Mouse (Mus musculus): ENCODE measurements around the gene St5.

The St5 gene

DNA sequence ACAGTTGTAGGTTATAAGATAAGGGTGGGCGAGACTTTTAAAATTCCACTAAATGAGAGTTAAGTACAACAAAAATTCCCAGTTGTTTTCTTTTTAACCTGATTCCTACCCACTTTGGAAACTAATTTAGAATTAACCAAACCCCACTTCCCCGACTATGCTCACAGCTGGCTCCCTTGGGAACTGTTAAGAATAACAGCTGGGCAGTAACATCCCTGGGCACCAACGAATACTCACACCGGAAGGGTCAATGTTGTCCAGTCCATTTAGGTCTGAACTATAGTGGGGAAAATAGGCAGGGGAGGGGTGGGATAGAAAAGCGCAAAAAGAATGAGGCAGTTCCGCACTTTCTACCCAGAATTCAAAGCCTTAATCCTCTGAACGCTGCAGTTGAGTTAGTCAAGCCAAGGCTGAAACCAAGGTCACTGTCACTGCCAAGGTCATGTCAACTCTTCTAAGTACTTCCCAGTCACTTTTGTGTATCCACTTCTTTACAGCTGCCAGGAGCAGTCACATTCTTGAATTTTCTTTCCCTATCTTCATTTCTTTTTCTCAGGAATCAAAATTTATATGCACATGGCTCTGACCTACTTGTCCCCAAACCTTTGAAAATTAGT lies 96.3 kb downstream of the St5 start:
- DNase-seq = no peak

DNA sequence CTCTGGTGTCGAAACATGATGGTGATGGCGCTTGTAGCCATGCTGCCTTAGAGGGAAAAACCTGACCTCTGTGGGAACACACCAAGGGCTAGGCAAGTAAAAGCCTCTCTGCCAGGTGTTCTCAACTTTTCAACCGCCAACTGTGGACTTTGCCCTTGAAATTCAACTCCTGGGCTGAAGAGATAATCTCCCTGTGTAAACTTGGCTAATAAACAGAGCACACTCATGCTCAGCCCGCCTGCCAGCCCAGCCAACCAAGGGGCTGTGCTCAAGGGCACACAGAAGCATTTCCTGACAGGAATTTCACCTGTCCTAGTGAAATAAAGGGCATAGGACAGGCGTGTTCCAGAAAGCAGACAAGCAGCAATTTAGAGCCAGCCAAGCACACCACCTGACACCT lies 100.8 kb downstream of the St5 start:
- no peak for DNase-seq

DNA sequence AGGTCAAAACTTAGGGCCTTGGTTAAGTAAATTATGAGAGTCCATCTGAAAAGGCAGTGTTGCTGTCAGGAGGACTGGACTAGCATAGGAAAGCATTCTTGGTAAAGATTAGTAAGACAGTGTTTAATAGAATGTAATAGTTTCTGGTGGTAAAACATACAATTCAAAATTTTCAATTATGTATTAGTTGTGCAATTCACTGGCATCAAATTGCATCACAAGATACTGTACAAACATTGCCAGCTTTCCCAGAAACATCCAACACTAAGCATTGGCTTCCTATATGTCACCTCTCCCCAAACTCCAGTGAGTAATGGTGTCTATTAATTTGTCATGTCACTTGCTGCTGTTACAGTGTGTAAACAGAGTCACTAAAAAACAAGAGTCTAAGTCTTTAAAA lies 101.4 kb downstream of the St5 start:
- no peak for DNase-seq

DNA sequence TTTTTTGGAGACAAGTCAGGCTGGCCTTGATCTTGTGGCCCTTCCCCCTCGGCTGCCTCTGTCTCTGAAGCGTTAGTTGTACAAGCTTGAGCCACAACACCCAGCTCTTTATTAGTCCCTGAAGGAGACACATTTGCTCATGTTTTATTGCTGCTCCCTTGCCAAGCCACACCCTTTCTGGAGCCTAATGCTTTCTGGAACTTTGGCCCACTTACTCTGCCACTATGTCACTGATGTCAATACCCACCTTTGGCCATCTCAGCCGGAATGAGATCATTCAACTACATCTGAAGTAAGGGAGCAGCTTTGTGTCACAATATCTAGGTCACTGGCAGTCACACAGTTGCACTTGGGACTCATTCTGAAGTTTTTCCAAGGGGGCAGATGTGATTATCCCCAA lies 102.7 kb downstream of the St5 start:
- no peak for DNase-seq

DNA sequence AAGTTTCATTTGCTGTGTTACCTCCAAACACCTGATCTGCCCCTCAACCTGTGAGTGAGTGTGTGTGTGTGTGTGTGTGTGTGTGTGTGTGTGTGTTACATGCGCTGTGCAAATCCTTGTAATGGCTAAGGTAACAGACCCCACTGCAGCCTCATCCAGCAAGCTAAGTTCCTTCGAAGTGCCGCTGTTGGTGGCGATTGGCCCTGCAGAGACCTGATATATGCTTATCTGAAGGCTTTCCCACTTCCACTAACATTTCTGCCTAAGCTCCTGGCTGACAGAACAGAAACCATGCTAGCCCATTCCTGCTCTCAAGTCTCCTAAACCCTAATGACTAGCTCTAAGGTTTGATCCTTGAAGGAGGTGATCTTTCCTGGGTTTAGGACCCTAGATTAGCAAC lies 103.4 kb downstream of the St5 start:
- no peak for DNase-seq

DNA sequence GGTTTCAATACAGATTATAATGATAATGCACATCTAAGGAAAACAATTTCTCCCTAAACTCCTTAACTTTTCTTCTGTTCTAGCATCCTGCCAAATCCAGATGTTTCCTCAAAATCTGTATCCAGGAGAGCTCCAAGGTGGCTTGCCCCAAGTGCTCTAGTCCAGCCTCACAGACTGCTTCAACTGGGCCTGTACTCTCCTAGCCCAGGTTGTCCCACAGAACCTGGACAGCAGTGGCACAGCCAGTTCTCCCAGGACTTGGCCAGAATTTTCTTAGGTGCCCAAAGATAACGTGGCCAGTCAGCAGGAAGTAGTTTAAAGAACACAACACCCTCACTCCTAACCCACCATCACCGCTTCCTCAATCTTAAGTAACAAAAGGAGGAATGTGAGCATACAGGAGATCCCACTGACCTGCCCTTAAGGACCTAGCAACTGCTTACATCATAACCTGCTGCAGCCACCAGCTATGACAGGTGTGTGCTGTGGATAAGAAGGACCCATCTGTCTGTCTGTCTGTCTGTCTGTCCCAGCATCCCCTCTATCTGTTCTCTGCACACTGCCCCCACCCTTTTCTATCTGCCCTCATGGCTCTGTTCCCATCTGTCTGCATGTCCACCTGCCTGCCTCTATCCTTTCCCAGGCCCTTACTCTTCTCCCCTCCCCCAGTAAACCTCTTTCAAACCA lies 108.4 kb downstream of the St5 start:
- no peak for DNase-seq

DNA sequence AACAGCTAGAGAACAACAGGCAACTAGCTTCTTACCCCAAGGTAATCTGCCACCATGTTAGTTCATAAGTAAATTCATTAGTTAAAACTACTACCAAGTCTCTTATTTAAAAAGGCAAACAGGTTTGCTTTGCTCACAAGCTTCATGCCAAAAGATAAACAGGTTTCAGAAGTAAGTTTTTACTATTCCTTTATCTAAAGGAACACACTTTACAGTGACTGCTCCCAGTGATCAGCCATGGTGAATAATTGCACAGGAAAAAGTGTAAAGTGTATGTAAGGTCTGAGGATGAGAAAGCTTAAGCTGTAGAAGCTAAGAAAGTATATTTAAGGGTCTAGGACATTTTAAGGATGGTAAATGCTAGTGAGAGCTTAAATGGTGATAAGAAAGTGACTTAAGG lies 109.4 kb downstream of the St5 start:
- DNase-seq = no peak

DNA sequence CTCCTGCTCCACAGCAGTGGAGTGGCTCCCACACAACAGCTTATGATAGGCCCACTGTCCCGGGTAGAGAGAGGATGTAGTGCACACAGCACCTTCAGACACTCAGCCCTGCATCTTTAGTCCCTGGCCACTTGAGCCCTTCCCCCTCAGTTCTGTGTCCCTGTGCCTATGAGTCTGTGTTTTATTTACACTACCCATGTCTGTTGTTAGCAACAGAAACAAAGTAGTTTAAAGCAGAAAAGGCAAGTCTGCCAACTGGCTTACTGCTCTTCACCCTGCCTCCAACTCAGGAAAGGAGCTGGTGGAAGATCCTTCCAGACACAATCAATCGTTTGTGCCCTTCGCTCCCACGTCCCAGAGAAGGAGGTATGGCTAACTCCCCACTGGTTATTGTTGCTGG lies 111.2 kb downstream of the St5 start:
- no peak for DNase-seq

DNA sequence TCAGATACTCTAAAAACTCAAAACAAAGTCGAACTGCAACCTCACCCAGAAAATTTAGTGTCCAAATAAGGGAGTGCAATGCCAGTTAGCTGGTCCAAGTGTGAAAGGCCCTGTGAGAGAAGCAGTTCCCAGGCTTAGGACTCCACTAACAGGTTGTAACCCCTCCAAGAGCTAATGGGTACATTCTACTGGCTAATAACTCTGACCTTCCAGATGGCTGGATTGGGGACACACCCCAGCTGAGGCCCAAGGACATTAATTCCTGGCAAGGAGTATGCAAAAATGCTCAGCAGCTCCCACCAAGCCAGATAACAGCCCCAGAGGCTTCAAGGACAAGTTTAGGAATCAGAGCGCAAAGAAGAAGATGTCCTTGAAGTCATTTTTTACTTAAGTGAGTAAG lies 112.8 kb downstream of the St5 start:
- DNase-seq = no peak

DNA sequence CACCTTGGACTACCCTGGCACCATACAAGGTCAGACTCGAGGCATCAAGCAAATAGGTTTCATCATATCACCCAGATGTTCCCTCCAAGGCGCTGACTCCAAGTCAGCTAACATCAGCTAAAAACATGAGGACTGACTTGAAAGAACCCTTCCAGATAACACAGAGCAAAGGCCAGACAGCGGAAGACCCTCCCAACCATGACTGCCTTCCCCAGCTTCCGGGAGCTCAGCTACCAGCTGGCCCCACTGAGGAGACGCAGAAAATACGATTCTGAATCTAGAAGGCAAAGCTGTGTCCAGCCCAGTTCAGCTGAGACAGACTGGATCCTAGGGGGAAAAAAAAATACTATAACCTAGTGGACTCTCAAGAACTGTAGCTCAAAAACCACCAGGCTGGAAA lies 114.4 kb downstream of the St5 start:
- DNase-seq = no peak

DNA sequence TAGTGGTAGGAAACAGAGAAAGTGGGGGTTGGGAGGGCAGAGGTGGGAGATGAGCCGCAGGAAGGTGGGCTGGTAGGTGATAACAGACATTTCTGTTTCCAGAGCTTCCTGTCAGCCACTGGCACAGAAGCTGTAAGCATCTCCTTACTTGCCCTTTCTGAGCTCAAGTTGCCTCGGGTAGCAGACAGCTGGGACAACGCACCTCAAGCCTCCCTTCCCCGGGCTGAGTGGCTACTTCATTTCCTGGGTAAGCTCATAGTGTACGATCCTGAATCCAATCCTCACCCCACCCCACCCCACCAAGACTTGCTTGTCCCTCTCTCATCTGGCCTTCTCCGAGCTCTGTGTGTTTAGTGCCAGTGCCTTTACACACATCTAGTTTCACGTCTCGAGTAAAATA lies 115.3 kb downstream of the St5 start:
- DNase-seq = no peak

DNA sequence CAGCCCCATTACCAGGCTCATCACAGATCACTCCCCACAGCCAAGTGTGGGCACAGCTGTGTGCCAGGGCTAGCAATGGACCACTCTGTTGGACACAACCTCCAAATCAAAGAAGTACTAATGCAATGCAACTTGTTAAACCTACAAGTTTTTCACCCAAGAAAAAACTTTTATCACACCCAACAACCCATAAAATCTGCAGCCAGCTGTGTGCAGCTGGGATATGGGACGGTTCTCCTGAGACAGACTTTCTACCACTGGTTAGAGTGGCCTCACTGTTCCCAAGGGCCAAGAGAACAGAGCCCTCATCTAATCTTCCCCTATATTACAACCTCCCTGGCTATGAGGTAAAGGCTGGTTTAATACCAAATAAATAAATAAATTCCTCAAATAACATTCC lies 118.9 kb downstream of the St5 start:
- DNase-seq = no peak

DNA sequence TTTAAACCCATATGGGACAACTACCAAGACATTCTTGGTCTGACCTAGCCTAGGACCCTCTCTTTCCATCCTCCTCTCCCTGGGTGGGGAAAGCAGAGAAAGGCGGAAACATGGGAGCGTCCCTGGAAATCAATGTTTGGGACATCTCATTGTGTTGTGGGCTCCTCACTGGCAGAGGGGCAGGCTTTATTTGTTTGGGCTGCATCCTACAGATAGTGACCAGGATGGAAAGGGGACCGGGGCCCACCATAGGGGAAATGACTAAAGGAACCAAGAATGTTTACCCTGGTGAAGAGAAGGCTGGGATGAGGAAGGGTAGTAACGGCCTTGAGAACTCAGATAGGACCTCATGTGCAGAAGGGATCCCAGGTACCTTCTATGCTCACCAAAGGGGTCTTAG lies 122.9 kb downstream of the St5 start:
- no peak for DNase-seq

DNA sequence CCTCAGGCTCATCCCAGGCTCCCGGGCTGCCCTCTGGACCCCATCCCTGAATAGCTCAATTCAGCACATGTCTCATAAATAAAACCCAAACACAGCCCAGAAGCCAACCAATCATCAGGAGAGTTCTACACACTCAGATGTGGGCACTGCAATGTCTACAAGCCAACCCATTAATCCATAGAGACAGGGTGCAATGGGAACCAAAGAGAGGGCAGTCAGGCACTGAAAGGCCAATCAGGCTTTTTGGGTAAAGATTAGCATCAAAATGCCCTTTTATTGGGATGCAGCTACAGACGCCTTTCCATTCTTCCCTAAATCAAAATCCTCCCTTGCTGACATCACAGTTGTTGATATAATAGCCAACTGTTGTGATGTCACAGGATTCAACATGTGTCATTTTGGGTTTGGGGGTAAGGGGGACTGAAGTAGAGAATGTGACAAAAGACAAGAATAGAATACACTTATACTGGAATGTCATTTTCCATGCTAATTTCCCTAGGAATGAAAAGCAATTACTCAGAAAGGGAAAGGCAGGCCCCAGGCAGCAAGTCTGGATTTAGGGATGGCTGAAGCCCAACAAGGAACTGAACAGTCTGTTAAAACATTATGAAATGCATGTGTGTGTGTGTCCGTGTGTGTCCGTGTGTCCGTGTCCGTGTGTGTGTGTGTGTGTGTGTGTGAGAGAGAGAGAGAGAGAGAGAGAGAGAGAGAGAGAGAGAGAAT lies 123.7 kb downstream of the St5 start:
- no peak for DNase-seq

DNA sequence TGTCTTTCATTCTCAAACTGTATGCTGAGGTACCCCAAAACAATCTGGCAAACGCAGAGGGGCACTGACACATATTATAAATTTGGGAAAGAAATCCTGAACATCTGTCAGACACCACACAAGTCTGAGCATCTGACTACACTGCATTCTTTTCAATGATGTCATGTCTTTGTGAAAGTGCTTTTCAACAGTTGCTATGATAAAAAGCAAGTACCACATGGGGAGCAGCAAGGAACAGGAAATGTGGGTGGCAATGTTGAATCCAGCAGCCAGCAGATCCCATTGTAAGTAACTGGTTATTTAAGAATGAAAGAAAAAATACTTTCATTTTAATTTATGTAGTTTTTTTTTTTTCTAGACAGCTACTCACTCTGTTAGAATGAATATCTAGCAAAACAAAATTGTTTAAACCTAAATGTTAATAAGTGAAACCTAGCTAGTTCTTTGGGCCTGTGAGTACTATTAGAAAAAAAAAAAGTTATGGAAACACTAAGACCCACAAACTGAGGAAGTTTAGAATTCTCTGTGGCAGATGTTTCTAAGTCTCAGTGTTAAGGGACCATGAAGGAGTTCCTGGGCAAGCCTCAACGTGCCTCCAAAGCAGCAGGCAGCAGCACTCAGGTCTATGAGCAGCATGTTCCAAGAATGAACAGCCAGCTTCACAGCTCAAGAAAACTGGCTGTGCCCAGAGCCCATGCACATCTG lies 124.4 kb downstream of the St5 start:
- no peak for DNase-seq

DNA sequence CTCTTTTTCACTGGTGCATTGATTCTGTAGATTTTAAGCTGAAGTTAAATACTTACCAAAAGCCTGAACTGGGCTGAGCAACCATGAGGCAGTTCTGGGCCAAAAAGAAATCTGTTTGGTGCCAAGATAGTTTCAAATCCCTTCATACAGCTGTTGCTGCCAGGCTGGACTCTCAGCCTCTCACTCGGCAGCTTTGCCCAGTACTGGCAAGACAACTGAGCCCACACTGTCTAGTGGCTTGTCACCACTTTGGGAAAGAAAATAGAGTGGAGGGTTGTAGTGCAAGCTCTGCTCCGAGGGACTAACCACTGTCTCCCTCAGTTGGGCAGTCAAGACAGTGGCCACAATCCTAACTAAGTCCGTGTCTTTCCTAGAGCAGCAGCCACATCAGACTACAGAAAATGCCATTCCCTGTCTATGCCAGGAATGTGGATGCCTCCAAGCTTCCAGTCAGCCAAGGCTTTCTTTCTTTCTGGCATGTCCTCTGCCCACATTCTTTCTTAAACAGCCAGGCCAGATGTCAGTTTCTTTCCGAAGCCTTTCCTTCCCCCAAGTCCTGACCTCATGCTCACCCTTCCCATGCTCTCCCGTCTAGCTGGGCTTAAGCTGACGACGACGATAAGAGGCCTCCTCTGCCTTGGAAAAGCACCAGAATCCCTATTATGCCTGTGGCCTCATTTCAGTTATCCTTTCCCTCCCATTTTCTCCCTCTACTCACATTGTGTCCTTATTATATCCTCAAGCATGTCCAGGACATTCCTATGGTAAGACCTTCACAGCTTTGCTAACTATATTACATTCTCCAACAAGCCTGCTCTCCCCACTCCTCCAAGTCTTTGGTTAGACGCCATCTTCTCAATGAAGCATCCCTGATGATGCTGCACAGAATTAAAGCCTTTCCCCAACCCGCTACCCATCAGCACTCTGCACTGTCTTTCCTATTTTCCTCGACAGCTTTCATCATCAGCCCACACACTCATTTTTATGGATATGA lies 126.8 kb downstream of the St5 start:
- no peak for DNase-seq

DNA sequence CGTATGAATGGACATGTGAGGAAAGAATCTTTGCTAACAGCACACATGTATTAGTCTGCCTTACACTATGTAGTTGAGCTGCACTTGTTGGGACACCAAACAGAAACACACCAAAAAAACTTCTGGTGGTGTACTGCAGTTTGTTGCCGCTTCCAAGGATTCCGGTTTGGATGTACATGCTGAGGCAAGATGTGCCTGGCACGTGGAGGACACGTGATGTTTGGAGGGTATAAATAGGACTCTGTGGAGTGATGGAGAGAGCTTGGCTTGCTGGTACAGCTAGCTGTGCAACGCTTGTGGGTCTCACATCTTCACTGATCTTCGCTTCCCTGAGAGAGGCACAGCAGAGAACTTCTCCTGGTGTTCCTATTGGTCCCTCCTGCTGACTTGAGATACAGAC lies 129.2 kb downstream of the St5 start:
- DNase-seq = no peak

DNA sequence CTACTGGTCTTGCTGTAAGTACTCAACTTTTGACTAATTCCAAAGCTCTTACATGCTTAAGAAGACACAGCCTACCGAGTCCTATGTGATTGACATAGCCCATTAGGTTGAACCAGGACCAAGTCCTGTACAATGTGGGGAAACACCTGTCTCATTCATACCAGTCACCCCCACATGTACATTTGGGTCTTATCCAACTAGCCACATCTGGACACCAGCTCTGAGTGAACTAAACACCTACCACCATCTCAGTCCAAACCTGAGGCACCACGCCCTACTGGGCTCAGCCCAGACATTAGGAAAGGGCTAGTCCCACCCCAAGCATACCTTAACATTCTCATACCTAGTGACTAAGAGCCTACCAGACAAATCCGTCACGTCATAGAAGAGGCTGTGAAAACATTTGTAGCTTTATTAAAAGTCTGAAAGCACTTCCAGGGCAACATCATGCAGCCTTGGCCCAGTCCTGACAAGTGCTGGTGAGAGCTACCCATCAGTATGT lies 135.0 kb downstream of the St5 start:
- no peak for DNase-seq

DNA sequence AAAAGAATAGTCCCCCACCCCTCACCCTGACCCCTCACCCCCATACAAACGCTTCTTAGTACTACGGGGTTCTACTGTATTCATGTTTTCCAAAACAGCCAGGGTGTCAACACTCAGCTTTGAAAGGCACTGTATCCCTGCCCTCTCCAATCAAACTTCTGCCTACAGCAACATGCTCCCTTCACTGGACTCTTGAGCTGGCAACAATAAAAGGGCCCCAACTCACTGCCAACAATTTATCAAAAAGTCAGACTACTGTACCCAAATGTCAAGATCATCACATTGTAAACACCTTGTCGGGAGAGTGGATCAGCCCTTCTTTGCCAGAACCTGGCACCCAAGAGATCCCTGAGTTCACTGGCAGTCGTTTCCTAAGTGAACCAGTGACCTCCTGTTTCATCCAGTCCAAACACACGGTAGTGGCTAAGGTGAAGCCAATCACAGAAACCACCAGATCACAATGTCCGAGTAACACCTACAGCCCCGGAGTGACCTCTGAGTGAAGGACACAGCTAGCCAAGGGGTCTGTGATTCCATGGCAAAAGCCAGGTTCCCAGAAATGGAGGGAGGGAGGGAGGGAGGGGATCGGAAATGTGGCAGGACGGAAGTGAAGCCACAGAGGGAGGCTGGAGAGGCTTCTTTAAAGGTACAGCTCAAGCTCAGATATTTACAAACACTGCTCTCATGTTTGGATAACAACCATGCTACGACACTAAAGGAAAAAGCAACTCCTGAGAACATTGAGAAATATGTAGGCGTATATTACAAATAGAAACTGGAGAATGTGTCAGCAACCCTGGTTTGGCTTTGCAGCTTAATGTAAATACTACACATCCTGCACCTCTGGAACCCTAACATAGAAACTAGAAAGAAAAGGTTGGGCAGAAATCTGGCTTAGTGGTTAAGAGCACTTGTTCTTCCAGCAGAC lies 136.3 kb downstream of the St5 start:
- no peak for DNase-seq

DNA sequence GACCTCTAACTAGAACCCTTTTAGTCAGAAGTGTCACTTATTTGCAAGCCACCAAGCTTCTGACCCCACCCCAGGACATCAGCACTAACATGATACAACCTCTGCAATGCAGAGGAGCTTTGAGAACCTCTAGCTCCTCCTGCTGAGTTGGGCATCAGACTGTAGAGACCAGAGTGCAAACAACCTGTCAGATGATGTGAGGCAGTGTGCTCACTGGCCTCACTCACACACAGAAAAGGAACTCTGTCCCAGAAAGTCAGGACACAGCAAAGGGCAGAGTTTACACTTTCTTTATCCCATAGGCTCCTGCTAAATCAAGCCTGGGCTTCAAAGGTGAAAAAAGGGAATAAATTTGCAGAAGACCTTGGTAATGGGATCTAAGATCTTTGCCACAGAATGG lies 137.1 kb downstream of the St5 start:
- DNase-seq = no peak

DNA sequence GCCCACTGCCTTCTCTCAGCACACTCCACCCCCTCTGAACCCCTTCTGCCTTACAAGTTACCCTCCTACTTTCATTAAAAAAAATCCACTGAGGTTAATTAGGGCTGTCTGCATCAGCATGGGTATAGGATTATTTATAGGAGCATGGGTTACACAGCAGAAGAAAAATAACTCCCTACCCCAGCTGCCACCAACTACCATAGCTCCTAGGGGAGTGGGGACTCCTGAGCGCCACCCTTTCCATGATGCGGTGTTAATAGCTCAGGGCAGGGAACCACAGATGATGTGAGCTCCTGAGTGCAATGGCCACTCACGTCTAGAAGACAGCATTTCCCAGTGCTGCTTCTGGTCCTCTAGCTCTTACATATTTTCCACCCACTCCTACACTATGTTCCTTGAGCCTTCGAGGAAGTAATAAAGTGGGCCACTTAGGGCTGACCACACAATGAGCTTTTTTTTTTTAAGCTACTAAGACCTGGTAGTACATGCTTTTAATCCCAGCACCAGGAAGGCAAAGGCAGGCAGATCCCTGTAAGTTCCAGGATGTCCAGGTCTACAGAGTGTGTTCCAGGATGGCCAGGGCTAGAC lies 139.5 kb downstream of the St5 start:
- DNase-seq = no peak

Data from cerebellum, adult 11-12 months (tissue).